Mouse (Mus musculus) embryonic fibroblast, embryonic 13.5 days (primary cell): ENCODE data around the gene Auts2.

Experiments
- CTCF ChIP-seq: IDR thresholded peaks from 2 replicates; pipeline ENCODE4 v1.5.1; 2011; ENCODE audit warnings: mild to moderate bottlenecking, control low read depth, low read length, moderate library complexity, borderline replicate concordance; ENCODE audit not compliant: insufficient read depth
- POLR2A ChIP-seq: IDR thresholded peaks from 2 replicates; pipeline ENCODE4 v1.6.1; 2011; ENCODE audit warnings: low read depth, mild to moderate bottlenecking, control low read depth, low read length, moderate library complexity

- TF ChIP-seq POLR2A = no peak
- no peak for TF ChIP-seq CTCF
Observed at GRCm38 (mm10) chr5:131990532-131990931, 552.6 kb downstream of the Auts2 start.
